Mouse (Mus musculus) left cerebral cortex, adult 18-20 months (tissue): ENCODE data around the gene Sprn. TPM values are rescaled to one million over a fixed set of nuclear protein-coding genes. Genes with fewer than 3 reads are reported as not detected.
A peak's percentile ranks its signal among the peaks of the same experiment; 100 is the strongest.
"Not testable (repeated sequence)": the region's sequence is repeated elsewhere in the genome, so short reads cannot be mapped to it uniquely, and the experiment has no call there.

Source experiments
- DNase-seq, 2 experiments: peaks; one replicate each; pipeline ENCODE4 v3.0.0; 2021 to 2022; ENCODE audit warnings: low spot score in 2 of 2, mixed read lengths in 1 of 2
- total RNA-seq, 2 experiments: library from RNA; stranded (reverse); gene quantifications; 2 replicates each; pipeline ENCODE4 v1.2.3; 2021

Sprn gene
- total RNA-seq, 2 experiments from 2014 or later: 119 to 120 TPM

DNA sequence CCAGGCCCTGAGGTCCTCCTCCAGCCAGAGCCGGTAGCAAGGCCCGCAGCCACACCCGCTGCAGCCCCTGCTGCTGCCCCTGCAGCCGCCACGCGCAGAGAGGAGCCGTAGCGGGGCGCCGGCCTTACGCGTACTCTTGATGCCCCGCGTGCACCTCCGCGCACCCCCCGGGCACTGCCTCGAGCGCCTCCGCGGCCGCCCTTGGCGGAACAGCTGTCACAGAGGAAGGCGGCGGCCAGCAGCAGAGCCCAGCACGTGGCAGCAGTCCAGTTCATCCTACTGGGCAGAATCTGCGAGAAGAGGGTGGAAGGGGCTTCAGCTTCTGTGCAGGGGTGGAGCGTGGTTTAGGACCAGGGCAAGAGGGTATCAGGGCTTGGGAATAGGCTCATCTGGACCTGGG lies 1.3 kb downstream of the Sprn start:
- peak; percentile 59 to 72 for DNase-seq

DNA sequence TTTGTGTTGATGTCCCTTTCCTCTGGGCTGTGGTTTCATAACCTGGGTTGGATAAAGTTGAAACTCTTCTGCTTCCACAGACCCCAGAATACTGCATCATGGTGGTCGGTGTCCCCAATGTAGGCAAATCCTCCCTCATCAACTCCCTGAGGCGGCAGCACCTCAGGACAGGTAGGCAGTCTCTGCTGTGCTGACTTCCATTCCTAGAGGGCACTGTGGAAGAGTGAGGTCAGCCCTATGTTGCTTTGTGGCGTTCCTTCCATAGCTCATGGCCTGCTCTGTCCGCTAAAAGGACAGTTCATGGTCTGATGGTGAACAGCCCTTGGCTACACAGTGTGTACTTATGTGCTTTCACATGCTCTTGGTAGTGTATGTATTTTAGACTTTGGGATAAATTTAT lies 10.1 kb downstream of the Sprn start:
- no peak for DNase-seq

DNA sequence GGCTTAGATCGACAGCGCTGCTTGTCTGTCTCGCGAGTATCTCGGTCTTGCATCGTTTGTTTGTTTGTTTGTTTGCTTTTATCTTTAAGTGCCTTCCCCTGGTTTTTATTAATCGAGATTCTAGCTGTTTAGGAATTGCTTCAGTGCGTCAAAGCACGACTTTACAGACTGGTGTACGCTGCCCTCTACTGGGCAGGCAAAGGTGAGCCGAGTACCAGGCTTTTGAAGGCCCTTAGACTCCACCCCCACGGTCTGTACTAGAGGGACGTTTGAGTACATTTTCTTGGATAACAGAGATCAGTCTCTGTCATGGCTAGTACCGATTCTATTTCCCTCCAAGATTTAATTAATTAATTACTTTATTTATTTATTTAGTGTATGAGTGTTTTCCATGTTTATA lies 13.3 kb downstream of the Sprn start:
- DNase-seq: peak; percentile 56 to 60

DNA sequence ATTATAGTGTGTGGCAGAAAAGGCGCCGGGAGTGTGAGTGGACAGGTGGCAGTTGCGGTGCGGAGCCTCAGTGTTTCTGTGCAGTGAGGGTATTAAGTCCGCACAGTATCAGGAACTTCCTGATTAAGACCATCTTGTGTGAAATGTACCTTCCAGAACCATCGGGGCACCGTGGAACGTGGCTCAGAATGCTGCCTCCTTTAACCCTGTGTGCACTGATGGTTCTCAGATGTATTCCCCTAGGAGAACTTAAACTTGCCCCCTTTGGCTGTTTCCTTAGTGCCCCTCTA lies 16.7 kb downstream of the Sprn start:
- no peak for DNase-seq

DNA sequence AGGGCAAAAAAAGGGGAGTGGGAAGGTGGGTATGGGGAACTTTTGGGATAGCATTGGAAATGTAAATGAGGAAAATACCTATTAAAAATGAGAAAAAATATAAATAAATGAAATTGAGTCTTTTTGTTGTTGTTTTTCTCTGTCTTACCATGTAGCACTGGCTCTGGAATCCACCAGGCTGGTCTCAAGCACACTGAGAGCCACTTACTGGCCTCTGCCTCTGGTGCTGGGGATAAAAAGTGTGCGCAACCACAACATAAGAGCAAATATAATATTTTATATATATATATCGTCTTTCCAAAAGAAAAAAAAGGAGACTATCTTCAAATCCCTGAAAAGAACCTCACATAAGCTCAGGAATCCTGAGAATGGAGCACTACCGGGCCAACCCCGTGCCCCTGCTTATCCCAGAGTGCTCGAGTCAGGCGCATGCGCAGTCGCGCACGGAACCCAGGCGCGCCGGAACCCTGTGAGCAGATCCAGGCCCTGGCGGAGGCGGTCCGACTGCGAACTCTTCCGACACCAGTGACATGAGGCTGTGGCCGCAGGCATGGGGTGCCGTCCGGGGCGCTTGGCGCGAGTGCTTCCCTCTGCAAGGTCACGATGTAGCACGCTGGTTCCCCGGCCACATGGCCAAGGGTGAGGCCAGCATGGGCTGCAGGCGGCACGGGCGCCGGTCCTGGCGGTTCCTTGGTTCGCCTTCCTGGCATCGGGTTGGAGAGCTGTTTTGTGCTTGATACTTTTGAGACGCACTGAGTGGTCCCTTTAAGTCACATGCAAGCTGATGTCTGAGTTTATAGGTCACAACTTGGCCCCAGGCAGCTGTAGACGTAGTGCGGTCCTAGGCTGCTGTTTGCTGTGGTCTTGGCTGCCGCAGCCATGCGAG lies 17.3 kb downstream of the Sprn start, which contains the start of gene Mtg1:
Gene Mtg1 (plus strand): TSS at position 430 of the 886 bp plus-strand sequence.
- DNase-seq: peak; percentile 97 to 98

DNA sequence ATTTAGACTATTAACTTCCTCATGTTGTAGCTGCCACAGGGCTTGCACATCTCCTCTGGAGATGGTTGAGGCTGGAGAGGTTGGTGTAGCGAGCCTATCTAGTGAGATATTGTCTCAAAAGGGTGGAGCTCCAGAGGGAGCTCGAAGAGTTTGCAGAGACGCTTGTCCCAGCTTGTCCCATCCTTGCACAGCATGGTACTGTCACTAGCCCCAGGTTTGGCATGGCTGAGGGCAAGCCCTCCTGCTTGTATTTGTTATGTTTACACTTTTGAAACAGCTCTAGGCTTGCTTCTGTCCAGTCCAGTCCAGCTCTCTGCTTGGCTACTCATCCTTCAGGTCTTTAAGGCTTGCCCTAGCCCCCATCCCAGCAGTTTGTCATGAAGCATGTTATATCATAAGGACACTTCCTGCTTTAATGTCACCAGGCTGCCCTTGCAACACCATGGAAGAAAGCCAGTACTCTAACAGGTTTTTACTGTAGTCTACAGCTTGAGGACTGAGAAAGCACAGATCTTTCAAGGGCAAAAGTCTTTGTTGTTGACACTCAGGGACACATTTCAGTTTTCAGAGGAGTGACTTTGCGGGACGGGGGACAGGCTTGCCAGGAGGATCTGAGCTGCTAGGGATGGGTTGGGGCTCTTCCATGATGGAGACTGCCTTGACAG lies 19.4 kb downstream of the Sprn start:
- no peak for DNase-seq

DNA sequence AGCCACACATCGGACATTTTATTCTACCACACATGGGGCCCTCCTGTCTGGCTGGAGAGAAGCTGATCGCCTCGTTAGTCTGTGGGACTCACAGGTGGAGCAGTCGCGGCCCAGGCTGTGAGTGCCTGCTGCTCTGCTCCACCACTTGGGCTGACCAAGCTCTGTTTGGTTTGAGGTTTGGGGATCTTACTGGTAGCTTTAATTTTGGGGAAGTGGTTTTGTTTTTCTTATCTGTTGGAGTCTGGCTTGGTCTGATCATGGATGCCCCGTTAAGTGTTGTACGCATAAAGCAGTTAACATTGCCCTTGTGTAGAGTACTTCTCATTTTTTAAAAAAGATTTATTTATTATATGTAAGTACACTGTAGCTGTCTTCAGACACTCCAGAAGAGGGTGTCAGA lies 20.6 kb downstream of the Sprn start:
- not testable (repeated sequence) for DNase-seq

DNA sequence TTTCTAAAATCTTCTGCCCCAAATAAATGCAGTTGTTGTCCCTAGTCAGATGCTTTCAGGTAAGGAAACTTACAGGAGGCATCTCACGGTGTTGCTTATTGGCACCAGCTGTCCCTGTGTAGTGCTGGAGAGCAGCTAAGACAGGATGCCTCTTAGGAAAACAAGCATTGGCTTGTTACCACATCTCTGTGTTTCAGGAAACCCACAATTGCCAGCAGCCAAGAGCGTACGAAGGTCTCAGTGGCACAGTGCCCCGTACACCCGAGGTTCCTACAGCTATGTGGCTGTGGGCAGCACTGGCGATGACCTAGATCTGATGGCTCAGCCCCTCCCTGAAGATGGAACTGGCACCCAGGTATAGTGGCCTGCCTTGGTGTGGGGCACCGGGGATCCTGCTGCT lies 22.5 kb downstream of the Sprn start:
- not testable (repeated sequence) for DNase-seq

DNA sequence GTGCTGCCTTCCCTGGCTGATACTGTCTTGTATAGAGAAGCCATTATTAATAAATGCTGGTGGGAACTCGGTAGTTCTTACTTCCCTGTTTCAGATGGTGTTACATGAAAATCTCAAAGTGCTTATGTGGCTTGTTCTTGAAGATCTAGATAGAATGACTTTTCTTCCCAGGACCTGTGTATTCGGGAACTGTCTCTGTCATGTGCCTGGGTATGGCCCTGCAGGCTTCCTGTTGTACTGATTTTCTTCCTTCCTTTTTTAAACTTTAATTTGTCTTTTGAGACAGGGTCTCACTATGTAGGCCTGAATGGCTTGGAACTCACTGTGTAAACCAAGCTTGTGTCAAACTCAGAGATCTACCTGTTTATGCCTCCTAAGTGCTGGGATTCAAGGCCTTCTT lies 26.8 kb downstream of the Sprn start:
- DNase-seq: no peak

DNA sequence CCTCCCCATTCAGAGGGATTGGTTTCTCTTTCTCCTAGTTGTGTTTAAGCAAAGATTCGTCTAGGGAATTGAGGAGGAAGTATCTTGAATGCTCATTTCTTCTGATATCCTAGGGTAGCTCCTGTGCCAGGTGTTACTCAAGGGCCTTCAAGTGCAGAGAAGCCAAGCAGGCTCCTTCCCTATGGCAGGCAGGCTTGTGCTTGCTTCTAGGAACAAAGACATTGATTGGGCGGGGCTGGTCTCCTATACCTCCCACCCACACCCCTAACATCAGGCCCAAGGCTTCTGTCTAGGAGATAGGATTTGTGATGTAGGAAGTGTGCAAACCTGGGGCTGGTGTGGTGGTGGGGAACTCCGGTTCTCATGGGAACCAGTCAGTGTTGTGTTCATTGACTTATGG lies 27.7 kb downstream of the Sprn start:
- no peak for DNase-seq

DNA sequence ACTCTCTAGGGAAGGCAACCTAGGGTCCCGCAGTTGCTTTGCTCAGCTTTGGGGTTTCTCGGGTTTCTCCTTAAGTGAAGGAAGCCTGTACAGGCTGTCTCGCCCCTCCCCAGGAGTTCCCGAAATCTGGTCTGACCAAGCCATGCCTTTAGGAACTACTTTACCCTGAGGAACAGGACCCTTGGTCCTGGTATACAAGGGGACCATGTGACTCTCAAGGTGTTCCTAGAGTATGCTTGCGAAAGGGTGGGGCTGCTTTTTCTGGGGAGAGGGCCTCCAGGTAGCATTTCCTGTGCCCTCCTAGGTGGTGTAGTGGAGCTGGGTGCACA lies 28.7 kb downstream of the Sprn start:
- no peak for DNase-seq

DNA sequence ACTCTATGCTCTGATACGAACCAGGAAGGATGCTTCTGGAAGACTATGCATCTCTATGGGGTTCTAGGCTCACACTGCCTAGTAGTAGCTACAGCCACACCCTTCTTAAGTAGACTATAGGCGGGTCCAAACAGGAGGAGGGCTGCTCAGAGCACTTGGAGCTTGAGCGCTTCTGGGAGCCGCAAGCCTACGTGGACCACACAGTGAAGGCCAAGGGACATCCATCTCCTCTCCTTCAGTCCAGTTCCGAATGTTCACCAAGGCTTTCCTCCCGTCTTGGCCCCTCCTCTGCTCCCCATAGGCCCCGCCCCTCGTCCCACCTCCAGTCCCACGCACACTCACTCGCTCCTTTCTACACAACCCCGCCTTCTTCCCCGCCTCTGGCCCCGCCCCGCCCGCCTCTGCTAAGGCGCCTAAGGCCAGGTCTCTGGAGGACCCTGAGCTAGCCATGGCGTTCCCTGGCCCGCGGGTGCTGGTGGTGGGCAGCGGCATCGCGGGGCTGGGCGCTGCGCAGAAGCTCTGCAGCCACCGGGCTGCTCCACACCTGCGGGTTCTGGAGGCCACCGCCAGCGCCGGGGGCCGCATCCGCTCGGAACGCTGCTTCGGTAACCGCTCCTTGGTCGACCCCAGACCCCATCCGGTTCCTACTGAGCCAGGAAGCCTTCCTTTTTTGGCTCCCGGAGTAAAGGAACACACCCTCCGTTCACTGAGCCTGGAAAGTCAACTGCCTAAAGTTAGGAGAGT lies 29.2 kb downstream of the Sprn start:
- DNase-seq: peak; percentile 86 to 89

DNA sequence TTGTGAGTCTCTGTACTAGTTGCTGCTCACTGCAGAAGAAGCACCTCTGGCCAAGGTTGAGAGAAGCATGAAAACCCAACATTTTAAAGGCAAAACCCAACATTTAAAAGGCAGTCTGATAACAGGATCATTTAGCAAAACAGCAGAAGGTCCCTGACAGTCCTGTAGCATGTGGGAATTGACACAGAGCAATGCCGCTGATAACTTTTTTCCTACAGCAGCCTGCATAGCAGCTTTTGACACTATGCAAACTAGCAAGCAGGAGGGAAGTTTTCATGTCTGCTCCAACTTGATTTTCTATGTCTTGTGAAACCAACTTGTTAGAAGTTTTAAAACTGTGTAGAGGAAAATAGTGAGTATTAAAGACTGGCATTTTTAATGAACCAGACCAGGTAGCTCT lies 30.3 kb downstream of the Sprn start:
- no peak for DNase-seq

DNA sequence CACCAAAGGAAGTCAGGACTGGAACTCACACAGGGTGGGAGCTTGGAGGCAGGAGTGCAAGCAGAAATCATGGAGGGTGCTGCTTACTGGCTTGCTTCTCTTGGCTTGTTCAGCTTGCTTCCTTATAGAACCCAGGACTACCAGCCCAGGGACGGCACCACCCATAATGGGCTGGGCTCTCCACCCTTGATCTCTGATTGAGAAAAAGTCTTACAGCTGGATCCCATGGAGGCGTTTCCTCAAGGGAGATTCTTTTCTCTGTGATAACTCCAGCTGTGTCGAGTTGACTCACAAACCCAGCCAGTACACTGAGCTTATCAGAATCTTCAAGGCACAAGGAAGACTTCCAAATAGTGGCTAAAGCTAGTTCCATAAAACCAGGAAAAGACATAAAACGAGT lies 31.9 kb downstream of the Sprn start:
- DNase-seq: no peak

DNA sequence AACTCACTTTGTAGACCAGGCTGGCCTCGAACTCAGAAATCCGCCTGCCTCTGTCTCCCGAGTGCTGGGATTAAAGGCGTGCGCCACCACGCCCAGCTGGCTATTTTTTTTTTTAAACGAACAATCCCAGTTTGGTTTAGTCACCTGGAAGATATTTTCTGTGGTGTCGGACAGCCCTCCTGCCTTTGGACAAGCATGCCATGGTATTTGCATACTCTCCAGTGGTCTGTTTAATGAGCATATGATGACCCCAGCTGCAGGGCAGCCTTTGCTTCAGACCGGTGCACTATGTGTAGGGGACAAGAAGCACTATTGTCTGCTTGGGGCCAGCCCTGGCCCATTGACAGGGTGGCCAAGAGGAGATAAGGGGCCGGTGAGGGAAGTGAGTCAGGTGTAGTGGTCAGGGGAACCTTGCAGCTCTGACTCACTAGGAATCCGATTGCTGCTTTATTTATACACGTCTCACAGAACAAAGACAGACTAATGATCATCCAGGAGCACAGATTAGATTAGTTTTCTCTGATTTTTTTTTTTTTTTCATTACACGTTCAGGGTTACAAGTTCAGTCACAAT lies 33.3 kb downstream of the Sprn start:
- no peak for DNase-seq

DNA sequence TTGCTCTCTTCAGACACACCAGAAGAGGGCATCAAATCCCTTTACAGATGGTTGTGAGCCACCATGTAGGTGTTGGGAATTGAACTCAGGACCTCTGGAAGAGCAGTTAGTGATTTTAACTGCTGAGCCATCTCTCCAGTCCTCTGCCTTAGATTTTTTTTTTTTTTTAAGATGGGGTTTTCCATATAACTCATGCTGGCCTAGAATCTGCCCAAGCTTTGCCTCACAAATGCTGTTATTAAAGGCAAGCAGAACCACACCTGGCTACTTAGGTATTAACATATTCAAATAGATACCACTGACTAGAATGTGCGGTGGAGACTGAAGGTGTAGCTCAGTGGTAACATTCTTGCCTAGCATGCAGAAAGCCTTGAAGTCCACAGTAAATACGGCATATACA lies 34.2 kb downstream of the Sprn start:
- no peak for DNase-seq

DNA sequence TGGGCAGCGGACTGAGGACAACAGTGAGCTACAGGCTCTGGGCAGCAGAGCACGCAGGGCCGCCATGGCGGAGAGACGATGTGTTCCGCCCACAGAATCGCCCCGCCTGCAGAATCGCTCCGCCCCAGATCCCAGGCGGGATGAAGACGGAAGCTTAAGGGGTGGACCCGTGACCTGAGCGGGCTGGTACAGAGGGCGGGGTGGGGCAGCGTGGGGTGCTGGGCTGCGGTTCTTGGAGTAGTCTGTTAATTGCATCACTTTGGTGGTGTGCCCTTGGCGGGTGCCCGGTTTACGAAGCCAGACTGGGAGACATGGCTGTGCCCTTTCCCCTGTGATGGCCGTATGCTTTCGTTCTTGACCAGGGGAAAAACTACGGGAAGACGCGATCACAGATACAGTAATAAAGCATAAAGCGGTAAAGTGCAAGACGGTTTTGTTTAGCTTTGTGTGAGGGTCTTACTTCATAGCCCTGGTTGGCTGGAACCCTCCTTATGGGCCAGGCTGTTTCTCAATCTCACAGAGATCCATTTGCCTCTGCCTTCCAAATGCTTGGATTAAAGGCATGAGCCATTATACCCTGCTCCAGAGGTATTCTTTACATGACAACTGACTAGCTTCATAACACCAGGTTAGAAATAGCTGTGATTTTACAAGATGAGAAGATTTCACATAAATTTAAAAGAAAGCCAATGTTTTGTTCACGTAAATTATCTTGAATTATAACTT lies 38.2 kb downstream of the Sprn start, which contains the start of gene Echs1:
Gene Echs1 (minus strand): TSS at position 148 of the 726 bp plus-strand sequence.
- peak; percentile 85 to 90 for DNase-seq

DNA sequence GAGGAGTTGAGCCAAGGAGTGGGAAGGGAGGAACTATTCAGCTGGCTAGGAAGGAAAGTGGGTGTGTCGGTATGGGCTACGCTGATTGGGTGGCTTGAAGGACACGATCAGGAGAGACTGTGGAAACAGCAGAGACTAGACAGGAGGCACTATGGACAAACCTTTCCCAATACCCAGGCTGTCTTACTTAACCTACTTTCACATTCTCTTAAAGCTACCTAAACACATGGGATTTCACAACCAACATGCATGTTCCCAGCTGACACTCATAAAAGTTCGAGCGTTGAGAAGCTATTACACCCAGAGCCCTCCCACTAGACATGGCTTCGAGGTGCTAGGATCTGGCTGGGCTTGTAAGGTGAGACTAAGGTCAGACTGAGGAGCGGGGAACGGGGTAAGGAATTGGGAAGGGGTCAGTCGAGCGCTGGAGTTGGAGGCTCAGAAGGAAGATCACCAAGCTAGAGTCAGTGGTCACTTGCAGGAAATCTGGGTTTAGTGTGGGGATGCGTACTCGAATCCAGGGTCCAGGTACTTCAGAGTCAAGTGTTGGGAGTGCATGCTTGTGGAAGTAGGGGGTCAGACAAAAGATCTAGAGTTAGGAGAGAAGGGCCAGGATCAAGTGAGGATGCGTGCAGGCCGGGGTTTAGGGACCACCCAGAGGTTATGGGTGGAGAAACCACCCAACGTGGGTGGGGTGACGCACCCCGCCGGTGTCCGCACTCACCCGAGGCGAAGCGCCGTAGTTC lies 38.9 kb downstream of the Sprn start, which contains the start of gene Paox:
Gene Paox (plus strand): TSS at position 217 of the 746 bp plus-strand sequence.
- peak; percentile 47 to 53 for DNase-seq

DNA sequence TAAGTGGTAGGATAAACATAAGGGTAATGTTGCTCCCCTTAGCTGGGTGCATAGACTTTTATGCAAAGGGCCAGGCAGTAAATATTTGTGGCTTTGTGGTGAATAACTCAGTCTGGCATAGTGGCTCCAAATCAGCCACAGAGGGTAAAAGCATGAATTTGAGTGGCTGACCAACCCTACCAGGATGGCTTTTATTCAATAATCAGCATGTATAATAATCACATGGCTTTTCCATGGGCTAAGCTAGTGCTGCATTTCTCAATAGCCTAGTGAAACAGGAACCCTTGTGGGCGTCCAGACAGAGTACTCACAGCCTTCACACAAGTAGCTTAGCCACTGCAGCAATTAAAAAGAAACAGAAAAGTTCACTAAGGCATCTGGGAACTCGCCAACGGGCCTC lies 42.7 kb downstream of the Sprn start:
- DNase-seq: no peak

DNA sequence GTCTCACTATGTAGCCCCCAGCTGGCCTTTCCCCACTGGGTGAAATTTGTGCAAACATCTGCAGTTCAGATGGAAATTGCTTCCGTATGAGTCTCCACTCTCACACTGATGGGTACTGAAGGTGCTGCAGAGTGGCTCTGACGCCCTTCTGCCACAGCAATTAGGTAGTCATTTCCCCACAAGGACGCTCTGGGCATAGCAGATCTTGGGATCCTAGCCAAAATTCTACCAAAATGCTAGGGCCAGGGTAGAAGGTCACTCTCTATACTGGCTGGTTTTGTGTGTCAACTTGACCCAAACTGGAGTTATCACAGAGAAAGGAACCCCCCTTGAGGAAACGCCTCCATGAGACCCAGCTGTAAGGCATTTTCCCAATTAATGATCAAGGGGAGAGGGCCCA lies 50.7 kb downstream of the Sprn start:
- DNase-seq: no peak
